Mouse (Mus musculus) left cerebral cortex, postnatal 25 days (tissue): ENCODE measurements around the gene Ncoa7. TPM values are rescaled to one million over a fixed set of nuclear protein-coding genes. Genes with fewer than 3 reads are reported as not detected.
A peak's percentile ranks its signal among the peaks of the same experiment; 100 is the strongest.
"Not testable (repeated sequence)": the region's sequence is repeated elsewhere in the genome, so short reads cannot be mapped to it uniquely, and the experiment has no call there.

Source experiments
- DNase-seq, 2 experiments: peaks; one replicate each; pipeline ENCODE4 v3.0.0; 2022; ENCODE audit warnings: low spot score in 2 of 2, mixed read lengths in 1 of 2
- intact Hi-C: fragments of 180-260 bp; cut with DNase I; formaldehyde crosslinking; loops from one replicate; pipeline ENCODE4 v1.15.1; 2025
- total RNA-seq, 2 experiments: library from RNA; stranded (reverse); gene quantifications; 2 replicates each; pipeline ENCODE4 v1.2.3; 2021

Gene Ncoa7
- total RNA-seq, 2 experiments from 2014 or later: 106 to 111 TPM

DNA sequence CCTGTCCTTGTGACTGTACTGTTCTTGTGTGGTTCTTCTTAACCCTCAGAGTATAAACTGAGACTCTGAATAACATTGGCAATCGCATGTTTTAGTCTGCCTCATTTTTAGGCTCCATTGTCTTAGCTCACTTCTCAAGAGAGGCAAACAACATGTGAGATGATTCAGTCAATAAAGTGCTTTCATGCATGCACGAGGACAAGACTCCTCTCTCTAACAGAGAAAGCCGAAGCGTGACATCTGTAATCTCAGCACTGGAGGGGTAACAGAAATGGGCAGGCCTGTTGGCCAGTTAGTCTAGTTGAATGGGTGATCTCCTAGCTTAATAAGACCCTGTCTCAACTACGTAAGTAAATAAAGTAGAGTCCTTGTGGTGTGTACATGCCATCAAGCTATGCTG, 95.1 kb downstream of the Ncoa7 start:
- DNase-seq: no peak
- intact Hi-C loops: no loop called here

DNA sequence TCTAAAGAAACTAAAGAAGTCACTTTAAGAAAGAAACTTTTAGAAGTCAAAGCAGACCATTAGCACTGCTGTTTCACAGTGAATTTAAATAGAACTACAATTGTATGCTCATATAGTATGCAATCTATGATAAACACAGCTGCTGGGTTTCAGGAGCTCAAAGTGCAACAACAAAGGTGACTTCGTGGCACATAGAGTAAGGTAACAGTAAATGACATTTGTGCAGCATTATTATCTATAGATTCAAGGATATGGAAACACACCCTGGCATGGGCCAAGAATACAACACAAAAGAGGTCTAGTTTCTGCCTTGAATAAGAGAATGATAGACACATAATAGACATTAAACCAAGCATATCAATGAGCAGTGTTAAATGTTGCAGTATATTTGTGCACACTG, 100.5 kb downstream of the Ncoa7 start:
- intact Hi-C loops: no loop called here
- no peak for DNase-seq

- DNase-seq: no peak
- intact Hi-C loops: no loop called here
These were observed 116.3 kb downstream of the Ncoa7 start for GRCm38 (mm10) chr10:30686862-30687261.

GRCm38 (mm10) chr10:30683449-30683848, 119.7 kb downstream of the Ncoa7 start:
- intact Hi-C loops: no loop called here

DNA sequence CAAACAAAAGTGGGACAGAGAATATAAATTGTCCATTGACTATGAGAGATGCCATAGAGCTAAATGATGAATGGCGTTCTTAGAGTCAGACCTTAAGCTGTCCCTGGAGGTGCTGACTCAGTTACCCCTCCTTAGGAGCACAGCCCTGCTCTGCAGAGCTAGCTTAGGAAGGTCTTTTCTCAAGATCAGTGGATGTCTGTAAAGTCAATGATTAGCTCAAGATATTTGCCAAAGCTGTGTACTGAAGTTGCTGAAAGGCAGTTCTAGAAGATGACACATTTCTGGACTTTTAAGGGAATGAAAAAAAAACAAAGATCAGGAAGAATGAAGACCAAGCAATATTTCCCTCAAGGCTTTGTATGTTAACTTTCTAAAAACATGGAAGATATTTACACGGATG, 123.4 kb downstream of the Ncoa7 start:
- intact Hi-C loops: no loop called here

More at GRCm38 (mm10) chr10:30683449-30683848, 119.7 kb downstream of the Ncoa7 start:
- no peak for DNase-seq

GRCm38 (mm10) chr10:30678051-30678450, 125.1 kb downstream of the Ncoa7 start:
- intact Hi-C loops: no loop called here
- no peak for DNase-seq

More for the DNA sequence above, 123.4 kb downstream of the Ncoa7 start:
- DNase-seq: no peak

GRCm38 (mm10) chr10:30674825-30675224, 128.3 kb downstream of the Ncoa7 start:
- DNase-seq: no peak
- intact Hi-C loops: no loop called here

DNA sequence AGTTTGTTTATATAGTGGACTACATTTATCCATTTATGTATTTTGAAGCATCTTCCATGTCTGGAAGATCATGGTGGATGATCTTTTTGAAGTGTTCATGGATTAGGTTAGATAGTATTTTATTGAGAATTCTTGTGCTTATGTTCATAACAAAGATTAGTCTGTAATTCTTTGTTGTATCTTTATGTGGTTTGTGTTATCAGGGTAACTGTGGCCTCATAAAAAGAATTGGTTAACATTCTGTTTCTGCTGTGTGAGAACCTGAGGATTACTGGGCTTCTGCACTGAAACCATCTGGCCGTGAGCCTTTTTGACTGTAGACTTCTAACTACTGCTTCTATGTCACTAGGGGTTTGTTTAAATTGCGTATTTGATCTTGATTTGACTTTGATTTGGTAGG, 136.5 kb downstream of the Ncoa7 start:
- no peak for DNase-seq
- intact Hi-C loops: no loop called here

DNA sequence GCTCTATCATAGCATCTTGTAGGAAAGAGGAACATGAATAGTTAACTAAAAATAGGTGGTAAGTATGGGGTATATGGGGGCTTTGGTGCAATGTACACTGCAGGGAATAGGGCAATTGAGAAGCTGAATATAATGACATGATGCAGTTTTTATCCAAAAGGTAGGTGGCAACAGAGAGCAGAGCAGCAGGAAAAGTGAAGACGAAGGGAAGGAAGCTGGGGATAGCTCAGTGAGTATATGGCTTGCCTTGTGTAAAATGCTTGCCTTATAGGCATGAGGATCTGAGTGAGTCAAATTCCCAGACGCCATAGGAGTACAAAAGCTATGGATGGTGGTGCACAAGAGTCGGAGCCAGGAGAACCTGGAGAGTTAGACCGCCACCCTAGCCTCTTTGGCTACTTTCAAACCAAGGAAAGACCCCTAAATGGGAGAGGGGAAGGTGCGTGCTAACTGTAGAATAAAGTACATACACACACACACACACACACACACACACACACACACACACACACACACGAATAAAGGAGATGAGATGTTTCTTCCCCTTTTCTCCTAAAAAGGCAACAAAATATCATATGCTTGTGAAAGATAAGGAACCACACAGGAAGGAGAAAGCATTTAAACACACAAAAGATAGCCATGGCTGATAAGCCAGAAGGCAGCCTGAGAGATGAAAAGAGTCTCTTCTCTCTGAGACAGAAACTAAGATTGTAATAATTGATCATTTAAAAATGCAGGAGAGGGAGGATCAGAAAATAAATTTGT, 142.4 kb downstream of the Ncoa7 start:
- intact Hi-C loops: loop anchor here (5.0 kb wide), 1 partner anchor 142 kb away; the partner anchor contains the start of gene Ncoa7
- peak in 1 of 2 experiments; percentile 28 for DNase-seq

DNA sequence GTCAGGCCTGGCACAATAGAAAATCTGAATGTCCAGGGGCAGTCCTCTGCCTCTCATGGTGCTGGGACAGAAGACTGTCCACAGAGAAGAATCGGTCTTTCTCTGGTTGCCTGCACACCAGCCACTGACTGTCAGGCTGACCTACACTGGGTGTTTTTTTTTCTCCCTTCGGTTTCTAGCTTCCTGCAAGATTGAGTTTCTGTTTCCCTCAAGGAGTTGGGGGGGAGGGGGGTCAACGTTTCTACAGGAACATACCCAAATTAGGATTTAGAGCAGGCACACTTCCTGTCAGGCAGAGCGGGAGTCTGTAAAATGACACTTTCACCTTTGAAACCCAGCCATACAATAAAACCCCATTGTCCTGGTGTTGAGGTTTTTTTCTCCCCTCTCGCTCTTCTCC, 147.5 kb downstream of the Ncoa7 start:
- no peak for DNase-seq
- intact Hi-C loops: no loop called here

DNA sequence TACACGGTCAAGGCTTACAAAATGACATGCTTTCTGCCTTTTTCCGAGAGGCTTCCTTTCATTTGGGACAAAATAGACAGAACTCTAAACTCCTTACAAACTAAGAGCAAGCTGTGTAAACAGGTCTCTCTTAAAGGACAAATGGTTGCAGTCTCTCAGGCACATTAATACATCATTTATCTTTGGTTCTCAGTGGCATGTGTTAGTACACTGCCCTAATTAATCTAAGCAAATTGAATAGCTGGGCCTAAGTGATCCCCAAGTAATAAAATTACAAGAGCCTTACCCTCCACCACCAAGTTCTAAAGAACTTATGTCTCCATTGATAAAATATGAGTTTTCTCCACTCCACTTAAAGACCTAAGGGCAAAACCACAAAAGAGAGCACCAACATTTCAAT, 155.4 kb downstream of the Ncoa7 start:
- intact Hi-C loops: no loop called here

DNA sequence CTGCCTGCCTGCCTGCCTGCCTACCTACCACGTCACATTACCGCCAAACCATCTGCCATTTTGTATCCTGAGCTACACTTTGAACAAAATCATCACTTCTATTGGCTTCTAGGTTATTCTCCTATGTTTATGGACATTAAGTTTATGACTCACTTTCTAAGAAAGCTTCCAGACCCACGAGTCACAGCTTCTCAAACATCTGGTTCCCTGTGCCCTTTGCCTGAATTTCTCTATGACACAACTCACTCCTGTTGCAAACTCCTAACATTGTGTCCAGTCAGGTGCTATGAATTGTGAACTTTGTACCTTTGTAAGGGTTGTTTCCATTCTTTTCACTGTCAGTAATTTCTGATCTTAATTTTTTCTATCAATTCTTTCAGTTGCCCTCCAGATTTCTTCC, 164.9 kb downstream of the Ncoa7 start:
- no peak for DNase-seq
- intact Hi-C loops: no loop called here

More for the DNA sequence above, 155.4 kb downstream of the Ncoa7 start:
- no peak for DNase-seq

DNA sequence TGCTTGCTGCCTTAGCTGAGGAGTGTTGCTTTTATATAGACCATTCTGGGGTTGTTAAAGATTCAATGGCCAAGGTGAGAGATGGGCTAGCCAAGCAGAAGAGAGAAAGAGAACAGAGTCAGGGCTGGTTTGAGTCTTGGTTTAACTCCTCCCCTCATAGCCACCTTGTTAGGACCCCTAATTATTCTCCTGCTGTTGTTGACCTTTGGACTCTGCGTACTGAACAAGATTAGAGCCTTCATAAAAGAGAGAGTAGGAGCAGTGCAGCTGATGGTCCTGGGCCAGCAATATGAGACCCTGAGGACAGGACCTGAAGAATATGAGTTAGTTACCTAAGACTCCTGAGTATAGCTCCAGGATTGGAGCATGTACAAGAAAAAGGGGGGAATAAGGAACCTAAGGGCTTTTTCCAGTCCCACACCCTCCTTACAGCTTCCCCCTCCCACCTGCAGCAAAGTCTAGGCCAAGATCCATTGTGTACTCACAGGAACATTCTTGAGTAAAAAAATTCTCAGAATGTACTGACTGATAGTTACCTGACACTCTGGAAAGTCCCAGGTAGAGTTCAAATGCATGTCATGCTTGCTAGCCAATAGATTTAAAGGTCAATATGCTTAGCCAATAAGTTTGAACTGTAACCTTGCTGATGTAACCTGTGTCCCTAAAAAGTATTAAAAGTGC, 166.5 kb downstream of the Ncoa7 start:
- intact Hi-C loops, DNase-seq: not testable (repeated sequence)

DNA sequence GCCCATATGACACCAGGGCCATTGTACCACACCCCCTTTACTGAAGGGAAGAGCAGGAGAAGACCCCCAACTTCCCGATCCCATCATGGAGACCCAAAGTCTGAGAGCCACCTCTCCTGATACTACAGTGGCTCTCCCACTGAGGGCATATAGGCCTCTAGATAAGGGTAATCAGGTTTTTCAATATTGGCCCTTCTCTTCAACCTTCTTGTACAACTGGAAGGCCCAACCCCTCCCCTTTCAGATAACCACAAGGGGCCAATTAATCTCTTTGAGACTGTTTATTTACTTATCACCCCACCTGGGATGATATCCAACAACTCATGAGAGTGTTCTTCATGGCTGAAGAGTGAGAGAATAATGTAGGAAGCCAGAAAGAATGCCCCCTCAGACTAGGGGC, 170.4 kb downstream of the Ncoa7 start:
- no peak for DNase-seq
- intact Hi-C loops: no loop called here

GRCm38 (mm10) chr10:30629977-30630376, 173.1 kb downstream of the Ncoa7 start:
- intact Hi-C loops: no loop called here
- no peak for DNase-seq

DNA sequence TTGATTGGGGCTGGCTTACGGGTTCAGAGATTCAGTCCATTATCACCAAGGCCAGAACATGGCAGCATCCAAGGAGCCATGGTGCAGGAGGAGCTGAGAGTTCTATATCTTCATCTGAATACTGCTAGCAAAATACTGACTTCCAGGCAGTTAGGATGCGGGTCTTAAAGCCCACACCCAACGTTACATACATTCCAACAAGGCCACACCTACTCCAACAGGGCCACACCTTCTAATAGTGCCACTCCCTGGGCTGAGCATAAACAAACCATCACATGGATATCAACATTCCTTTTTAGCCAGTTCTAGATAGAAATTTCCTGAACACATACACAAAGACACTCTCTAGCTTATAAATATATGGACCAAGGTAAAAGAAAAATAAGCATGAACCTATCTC, 173.6 kb downstream of the Ncoa7 start, which contains the start of gene Hint3:
Gene Hint3 (minus strand): TSS at position 120 of the 400 bp plus-strand sequence.
- no peak for DNase-seq
- intact Hi-C loops: no loop called here

DNA sequence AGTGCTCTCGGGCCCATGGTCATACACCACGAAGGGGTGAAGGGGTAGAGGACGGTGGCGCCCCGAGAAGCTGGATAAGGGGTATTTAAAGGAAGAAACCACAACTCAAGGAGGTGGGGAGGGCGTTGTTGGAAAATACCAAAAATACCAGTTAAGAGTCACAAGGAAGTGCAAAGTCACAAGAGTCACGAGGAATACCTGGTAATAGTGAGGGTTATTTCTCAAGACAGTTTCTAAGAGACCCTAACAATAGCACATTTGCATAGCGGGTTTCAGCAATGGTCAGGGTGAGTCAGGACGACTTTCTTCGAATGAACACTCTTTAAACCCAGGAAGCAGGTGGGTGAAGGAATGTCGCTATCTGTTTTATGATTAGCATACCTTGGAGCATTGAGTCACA, 174.7 kb downstream of the Ncoa7 start:
- DNase-seq: not testable (repeated sequence)

DNA sequence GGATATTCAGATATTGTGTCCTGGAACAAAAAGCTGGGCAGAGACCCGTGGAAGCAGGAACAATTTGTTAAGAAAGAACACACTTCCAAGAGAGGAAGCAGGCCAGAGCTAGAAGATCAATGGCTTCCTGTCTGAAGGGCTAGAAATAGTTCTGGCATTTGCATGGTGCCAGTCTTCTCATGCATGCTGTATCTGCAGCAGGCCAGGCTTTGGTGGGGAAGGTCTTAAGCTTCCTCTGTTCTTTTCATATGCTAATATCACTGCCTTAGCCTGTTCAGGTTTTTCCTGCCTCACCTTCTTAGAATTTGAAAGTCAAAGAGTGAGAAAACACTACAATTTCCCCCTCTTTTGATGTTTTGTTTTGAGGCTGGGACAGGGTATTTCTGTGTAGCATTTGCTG, 175.6 kb downstream of the Ncoa7 start:
- intact Hi-C loops: no loop called here

More for the DNA sequence above, 174.7 kb downstream of the Ncoa7 start:
- intact Hi-C loops: not testable (repeated sequence)

DNA sequence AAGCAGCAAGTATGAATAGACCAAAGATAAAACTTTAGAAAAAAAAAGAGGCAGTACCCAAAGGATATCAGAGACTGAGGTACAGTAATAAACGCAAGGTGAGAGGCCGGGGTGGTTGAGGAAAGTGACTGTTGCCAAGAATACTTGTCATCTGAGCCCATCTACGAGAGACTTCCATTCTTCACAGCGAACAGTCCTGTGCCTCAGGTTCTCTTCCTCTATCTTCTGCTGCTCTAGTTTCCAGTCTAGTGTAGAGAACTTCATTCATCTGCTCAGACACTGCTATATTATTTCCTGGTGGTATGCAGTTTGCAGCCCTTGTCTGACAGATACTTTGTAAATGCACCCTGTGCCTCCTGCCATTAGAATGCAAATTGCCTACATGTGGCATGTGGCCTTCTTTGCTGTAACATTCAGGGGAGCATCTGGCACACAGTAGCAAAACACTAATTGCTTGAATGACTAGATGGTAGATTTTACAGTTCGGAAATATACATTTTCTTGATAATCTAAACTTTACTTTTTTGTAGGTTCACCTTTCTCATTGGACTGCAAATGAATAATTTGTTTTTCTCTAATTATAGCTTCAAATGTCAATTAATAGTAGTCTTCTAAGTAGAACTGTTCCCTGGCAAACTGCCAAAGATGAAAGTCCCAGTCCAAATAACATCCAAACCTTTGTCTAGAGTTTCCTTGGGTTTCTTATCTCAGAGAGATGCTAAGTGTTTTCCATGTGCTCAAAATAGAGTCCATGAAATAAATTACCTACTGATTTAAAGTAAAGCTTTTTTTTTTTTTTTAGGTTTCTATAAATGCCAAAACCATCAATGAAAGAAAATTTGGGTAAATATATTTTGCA, 178.7 kb downstream of the Ncoa7 start:
- no peak for DNase-seq
- intact Hi-C loops: no loop called here

More for the DNA sequence above, 175.6 kb downstream of the Ncoa7 start:
- DNase-seq: no peak

GRCm38 (mm10) chr10:30622928-30623327, 180.2 kb downstream of the Ncoa7 start:
- intact Hi-C loops: no loop called here

More at GRCm38 (mm10) chr10:30622928-30623327, 180.2 kb downstream of the Ncoa7 start:
- no peak for DNase-seq
